Mouse (Mus musculus): ENCODE results near the gene Gm21985. TPM values are rescaled to one million over a fixed set of nuclear protein-coding genes. Genes with fewer than 3 reads are reported as not detected.
"Not testable (repeated sequence)": the region's sequence is repeated elsewhere in the genome, so short reads cannot be mapped to it uniquely, and the experiment has no call there.

Gene Gm21985
- total RNA-seq, 4 experiments from 2014 or later, result 0.96 to 3.1 (median 2.8) TPM

GRCm38 (mm10) chr2:112391346-112392000 is 125.4 kb downstream of the Gm21985 start:
- DNase-seq (ENCODE audit: low spot score in 2 of 2), result no peak

- no peak for DNase-seq (ENCODE audit: low spot score in 2 of 2)
Measured at GRCm38 (mm10) chr2:112392689-112393088, 126.6 kb downstream of the Gm21985 start.

GRCm38 (mm10) chr2:112393958-112394357 is 127.8 kb downstream of the Gm21985 start:
- no peak for DNase-seq (ENCODE audit: low spot score in 2 of 2)

- no peak for DNase-seq (ENCODE audit: low spot score in 2 of 2)
Measured at GRCm38 (mm10) chr2:112396649-112397048, 130.5 kb downstream of the Gm21985 start.

GRCm38 (mm10) chr2:112407030-112407429 is 140.9 kb downstream of the Gm21985 start:
- DNase-seq (ENCODE audit: low spot score in 2 of 2), result no peak

GRCm38 (mm10) chr2:112425308-112425707 is 159.2 kb downstream of the Gm21985 start:
- DNase-seq (ENCODE audit: low spot score in 2 of 2), result no peak

GRCm38 (mm10) chr2:112428534-112428933 is 162.4 kb downstream of the Gm21985 start:
- DNase-seq (ENCODE audit: low spot score in 2 of 2), result not testable (repeated sequence)

- DNase-seq (ENCODE audit: low spot score in 2 of 2), result no peak
Measured at GRCm38 (mm10) chr2:112429665-112430064, 163.6 kb downstream of the Gm21985 start.

- no peak for DNase-seq (ENCODE audit: low spot score in 2 of 2)
Measured at GRCm38 (mm10) chr2:112430403-112430802, 164.3 kb downstream of the Gm21985 start.

GRCm38 (mm10) chr2:112432523-112432922 is 166.4 kb downstream of the Gm21985 start:
- no peak for DNase-seq (ENCODE audit: low spot score in 2 of 2)

GRCm38 (mm10) chr2:112433359-112433758 is 167.2 kb downstream of the Gm21985 start:
- no peak for DNase-seq (ENCODE audit: low spot score in 2 of 2)

GRCm38 (mm10) chr2:112436292-112436691 is 170.2 kb downstream of the Gm21985 start:
- DNase-seq (ENCODE audit: low spot score in 2 of 2), result no peak

GRCm38 (mm10) chr2:112437589-112437988 is 171.5 kb downstream of the Gm21985 start:
- DNase-seq (ENCODE audit: low spot score in 2 of 2), result no peak

- DNase-seq (ENCODE audit: low spot score in 2 of 2), result no peak
Measured at GRCm38 (mm10) chr2:112443491-112443890, 177.4 kb downstream of the Gm21985 start.

GRCm38 (mm10) chr2:112445511-112445910 is 179.4 kb downstream of the Gm21985 start:
- no peak for DNase-seq (ENCODE audit: low spot score in 2 of 2)

- DNase-seq (ENCODE audit: low spot score in 2 of 2), result not testable (repeated sequence)
Measured at GRCm38 (mm10) chr2:112448046-112448445, 181.9 kb downstream of the Gm21985 start.

GRCm38 (mm10) chr2:112448510-112449059 is 182.5 kb downstream of the Gm21985 start:
- DNase-seq (ENCODE audit: low spot score in 2 of 2), result no peak

- DNase-seq (ENCODE audit: low spot score in 2 of 2), result no peak
Measured at GRCm38 (mm10) chr2:112449597-112450296, 183.6 kb downstream of the Gm21985 start.

GRCm38 (mm10) chr2:112452513-112452912 is 186.4 kb downstream of the Gm21985 start:
- DNase-seq (ENCODE audit: low spot score in 2 of 2), result not testable (repeated sequence)

GRCm38 (mm10) chr2:112454125-112454861 is 188.2 kb downstream of the Gm21985 start:
- no peak for DNase-seq (ENCODE audit: low spot score in 2 of 2)

- peak; percentile 93 to 94 for DNase-seq (ENCODE audit: low spot score in 2 of 2)
Measured at GRCm38 (mm10) chr2:112454862-112455564, 188.9 kb downstream of the Gm21985 start, which contains the start of gene Emc7. TSS of gene Emc7 (plus strand) at chr2:112454997.

Measured in layer of hippocampus, adult 8-10 months (tissue).